Mouse (Mus musculus): Measurements from ENCODE around the gene Tnpo1.
A peak's percentile ranks its signal among the peaks of the same experiment; 100 is the strongest.
"Not testable (repeated sequence)": the region's sequence is repeated elsewhere in the genome, so short reads cannot be mapped to it uniquely, and the experiment has no call there.

The Tnpo1 gene

GRCm38 (mm10) chr13:98890137-98890870 is 35.9 kb downstream of the Tnpo1 start:
- DNase-seq (ENCODE audit: low read depth, low spot score), result peak; percentile 34

- DNase-seq (ENCODE audit: low read depth, low spot score), result no peak
These were observed 37.0 kb downstream of the Tnpo1 start for GRCm38 (mm10) chr13:98889211-98889610.

- no peak for DNase-seq (ENCODE audit: low read depth, low spot score)
These were observed 42.4 kb downstream of the Tnpo1 start for GRCm38 (mm10) chr13:98883774-98884173.

GRCm38 (mm10) chr13:98881991-98882390 is 44.2 kb downstream of the Tnpo1 start:
- no peak for DNase-seq (ENCODE audit: low read depth, low spot score)

GRCm38 (mm10) chr13:98880336-98880735 is 45.8 kb downstream of the Tnpo1 start:
- no peak for DNase-seq (ENCODE audit: low read depth, low spot score)

- DNase-seq (ENCODE audit: low read depth, low spot score), result no peak
These were observed 46.8 kb downstream of the Tnpo1 start for GRCm38 (mm10) chr13:98879422-98879821.

- DNase-seq (ENCODE audit: low read depth, low spot score), result no peak
These were observed 49.0 kb downstream of the Tnpo1 start for GRCm38 (mm10) chr13:98877165-98877564.

GRCm38 (mm10) chr13:98874727-98875126 is 51.5 kb downstream of the Tnpo1 start:
- no peak for DNase-seq (ENCODE audit: low read depth, low spot score)

- no peak for DNase-seq (ENCODE audit: low read depth, low spot score)
These were observed 53.8 kb downstream of the Tnpo1 start for GRCm38 (mm10) chr13:98872273-98872847.

GRCm38 (mm10) chr13:98871263-98871662 is 54.9 kb downstream of the Tnpo1 start:
- DNase-seq (ENCODE audit: low read depth, low spot score), result no peak

- DNase-seq (ENCODE audit: low read depth, low spot score), result no peak
These were observed 57.8 kb downstream of the Tnpo1 start for GRCm38 (mm10) chr13:98868236-98868923.

- peak; percentile 44 for DNase-seq (ENCODE audit: low read depth, low spot score)
These were observed 58.4 kb downstream of the Tnpo1 start for GRCm38 (mm10) chr13:98867810-98868209.

GRCm38 (mm10) chr13:98855291-98855690 is 70.9 kb downstream of the Tnpo1 start:
- DNase-seq (ENCODE audit: low read depth, low spot score), result no peak

GRCm38 (mm10) chr13:98845794-98846193 is 80.4 kb downstream of the Tnpo1 start:
- DNase-seq (ENCODE audit: low read depth, low spot score), result no peak

- peak; percentile 15 for DNase-seq (ENCODE audit: low read depth, low spot score)
These were observed 89.6 kb downstream of the Tnpo1 start for GRCm38 (mm10) chr13:98836423-98837088.

- DNase-seq (ENCODE audit: low read depth, low spot score), result no peak
These were observed 90.4 kb downstream of the Tnpo1 start for GRCm38 (mm10) chr13:98835740-98836139.

- no peak for DNase-seq (ENCODE audit: low read depth, low spot score)
These were observed 91.5 kb downstream of the Tnpo1 start for GRCm38 (mm10) chr13:98834723-98835122.

GRCm38 (mm10) chr13:98834199-98834598 is 92.0 kb downstream of the Tnpo1 start:
- no peak for DNase-seq (ENCODE audit: low read depth, low spot score)

GRCm38 (mm10) chr13:98832451-98833450 is 93.4 kb downstream of the Tnpo1 start:
- no peak for DNase-seq (ENCODE audit: low read depth, low spot score)

GRCm38 (mm10) chr13:98829026-98829425 is 97.2 kb downstream of the Tnpo1 start:
- not testable (repeated sequence) for DNase-seq (ENCODE audit: low read depth, low spot score)

- DNase-seq (ENCODE audit: low read depth, low spot score), result no peak
These were observed 100.6 kb downstream of the Tnpo1 start for GRCm38 (mm10) chr13:98825574-98825973.

Measured in c-Kit-negative CD71-positive TER-119-positive erythroid progenitor cells, embryonic 14.5 days (primary cell).